Mouse (Mus musculus) E14TG2a.4 (cell line): Measurements from ENCODE around the gene Fam151b.

Experiments used
- CTCF ChIP-seq: conservative IDR thresholded peaks from 2 replicates; pipeline ENCODE4 v1.5.1; 2014; ENCODE audit warnings: low read length
- NANOG ChIP-seq: IDR thresholded peaks from 2 replicates; pipeline ENCODE4 v1.6.1; 2014; ENCODE audit warnings: borderline replicate concordance, low read length, mixed read lengths

DNA sequence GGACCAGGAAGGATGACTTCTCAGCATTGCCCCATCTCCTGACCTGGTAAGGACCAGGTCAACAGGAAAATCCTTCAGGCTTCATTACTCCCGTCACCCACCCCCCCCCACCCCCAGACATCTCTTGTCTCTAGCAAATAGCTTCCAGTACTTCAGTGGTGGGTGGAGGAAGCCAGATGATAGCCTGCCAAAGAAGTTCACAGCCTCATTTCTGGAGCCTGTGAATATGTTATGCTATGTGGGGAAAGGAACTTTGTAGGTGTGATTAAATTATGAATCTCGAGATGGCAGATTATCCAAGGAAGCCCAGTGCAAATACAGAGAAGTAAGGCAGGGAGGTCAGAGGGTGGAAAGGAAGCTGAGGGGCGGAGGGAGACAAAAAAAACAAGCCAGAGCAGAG, 60.1 kb downstream of the Fam151b start:
- TF ChIP-seq CTCF (no peak), NANOG (no peak)
